32 mouse cellular contexts compared by ENCODE assay signal in the genomic region with DNA sequence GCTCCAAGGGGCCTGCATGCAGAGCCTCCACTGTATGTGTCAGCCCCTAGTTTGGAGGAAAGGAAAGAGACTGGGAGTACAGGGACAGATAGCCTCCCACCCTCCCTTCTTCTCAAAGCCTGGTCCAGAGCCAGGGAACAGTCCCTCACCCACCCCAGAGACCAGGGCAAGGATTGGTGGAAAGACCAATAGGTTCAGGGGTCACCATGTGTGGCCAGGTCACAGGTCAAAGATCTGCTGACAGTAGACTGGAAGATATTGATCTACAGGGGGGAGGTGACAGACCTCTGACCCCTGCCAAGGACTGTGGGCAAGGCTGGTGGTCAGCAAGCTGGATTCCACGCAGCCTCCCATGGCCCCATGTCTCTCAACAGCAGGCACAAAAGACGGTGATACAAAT. TPM values are rescaled to one million over a fixed set of nuclear protein-coding genes. Genes with fewer than 3 reads are reported as not detected.
DNase-seq lines count a peak whose midpoint lies in the region; ATAC-seq and TF ChIP-seq lines count a peak whose summit lies in the region.
"Had no signal": no experiment of that assay in that cellular context is flagged by ENCODE, and none has a peak within 500 bp of the region (broad histone marks: within the 10 kb centered on the region; RNA-seq: fewer than 3 reads in every experiment).

No protein-coding gene starts in this region.

- H3K27ac ChIP-seq in liver, embryonic 13.5 days: peak overlapping the region; percentile 70
- no peak overlapping the region for H3K27ac ChIP-seq in stomach, postnatal 0 days (replicated peaks)
- H3K27ac ChIP-seq: embryonic facial prominence, embryonic 13.5 days; forebrain, embryonic 10.5 days; forebrain, embryonic 15.5 days; heart, embryonic 10.5 days; hindbrain, embryonic 15.5 days; kidney, postnatal 0 days; limb, embryonic 10.5 days; limb, embryonic 15.5 days; midbrain, embryonic 15.5 days; neural tube, embryonic 15.5 days; stomach, embryonic 15.5 days had no signal

- no peaks in the 10 kb centered on the region for H3K27me3 ChIP-seq in liver, embryonic 13.5 days
- no peaks in the 10 kb centered on the region for H3K27me3 ChIP-seq in stomach, postnatal 0 days (ENCODE audit: control insufficient read depth, insufficient read depth, low read length)

- H3K36me3 ChIP-seq in liver, embryonic 13.5 days: no peaks in the 10 kb centered on the region
- H3K36me3 ChIP-seq in stomach, postnatal 0 days (ENCODE audit: control insufficient read depth, insufficient read depth, low read length): no peaks in the 10 kb centered on the region
- H3K36me3 ChIP-seq: embryonic facial prominence, embryonic 13.5 days; forebrain, embryonic 10.5 days; forebrain, embryonic 15.5 days; heart, embryonic 10.5 days; hindbrain, embryonic 15.5 days; limb, embryonic 10.5 days; limb, embryonic 15.5 days; midbrain, embryonic 15.5 days; neural tube, embryonic 15.5 days; stomach, embryonic 15.5 days had no signal

- peak; percentile 70 for ATAC-seq in liver, embryonic 13.5 days (ENCODE audit: low read depth)
- no peak for ATAC-seq in stomach, postnatal 0 days (ENCODE audit: low FRiP score, low TSS enrichment)
- ATAC-seq: forebrain, embryonic 15.5 days; lung, postnatal 0 days; midbrain, embryonic 15.5 days had no signal

- TF ChIP-seq EP300 in stomach, postnatal 0 days (optimal IDR thresholded peaks at IDR 0.05): no peak

- H3K9me3 ChIP-seq in liver, embryonic 13.5 days (replicated peaks): no peaks in the 10 kb centered on the region
- no peaks in the 10 kb centered on the region for H3K9me3 ChIP-seq in stomach, postnatal 0 days (ENCODE audit: control insufficient read depth, low read length)
- H3K9me3 ChIP-seq: embryonic facial prominence, embryonic 13.5 days; forebrain, embryonic 10.5 days; forebrain, embryonic 15.5 days; heart, embryonic 10.5 days; hindbrain, embryonic 15.5 days; limb, embryonic 10.5 days; limb, embryonic 15.5 days; midbrain, embryonic 15.5 days; neural tube, embryonic 15.5 days; stomach, embryonic 15.5 days had no signal

- no peak overlapping the region for H3K4me2 ChIP-seq in liver, embryonic 13.5 days
- no peak overlapping the region for H3K4me2 ChIP-seq in stomach, postnatal 0 days (replicated peaks; ENCODE audit: low read depth)
- H3K4me2 ChIP-seq: embryonic facial prominence, embryonic 13.5 days; forebrain, embryonic 15.5 days; hindbrain, embryonic 15.5 days; limb, embryonic 15.5 days; midbrain, embryonic 15.5 days; neural tube, embryonic 15.5 days; stomach, embryonic 15.5 days had no signal

- no peak overlapping the region for H3K4me3 ChIP-seq in liver, embryonic 13.5 days (replicated peaks)
- H3K4me3 ChIP-seq in stomach, postnatal 0 days (ENCODE audit: low read depth, low read length): no peak overlapping the region
- H3K4me3 ChIP-seq: embryonic facial prominence, embryonic 13.5 days; forebrain, embryonic 10.5 days; forebrain, embryonic 15.5 days; heart, embryonic 10.5 days; hindbrain, embryonic 15.5 days; limb, embryonic 10.5 days; limb, embryonic 15.5 days; megakaryocyte, embryonic 14.5 days; midbrain, embryonic 15.5 days; neural tube, embryonic 15.5 days; stomach, embryonic 15.5 days had no signal

- peak; percentile 26 for DNase-seq in embryo, embryonic 10.5 days (ENCODE audit: low spot score)
- peak; percentile 40 for DNase-seq in embryo, embryonic 9.5 days (ENCODE audit: extremely low spot score)
- DNase-seq in liver, embryonic 13.5 days: no peak
- DNase-seq in mesoderm, embryonic 11.5 days (ENCODE audit: low read depth, low spot score): peak; percentile 10
- DNase-seq in thymus, postnatal 25 days: no peak
- no peak for DNase-seq in stomach, postnatal 0 days (ENCODE audit: low spot score)
- DNase-seq: adrenal gland, adult 2 months; B cell, adult 2 months; cerebellum, adult 2 months; cerebellum, postnatal 14 days; gastrocnemius, postnatal 25 days; heart, adult 11 months; heart, postnatal 36 days; kidney, adult 18-20 months; layer of hippocampus, adult 9-11 months; lung, postnatal 4 days; retina, postnatal 1 day; right cerebral cortex, postnatal 25 days; thymus, postnatal 14 days had no signal

- H3K9ac ChIP-seq in liver, embryonic 13.5 days: no peak overlapping the region
- no peak overlapping the region for H3K9ac ChIP-seq in stomach, postnatal 0 days (ENCODE audit: low read length)
- H3K9ac ChIP-seq: embryonic facial prominence, embryonic 13.5 days; forebrain, embryonic 15.5 days; hindbrain, embryonic 15.5 days; limb, embryonic 15.5 days; midbrain, embryonic 15.5 days; neural tube, embryonic 15.5 days; stomach, embryonic 15.5 days had no signal

- TF ChIP-seq CTCF in stomach, postnatal 0 days (IDR thresholded peaks at IDR 0.05; ENCODE audit: low read depth): no peak

- H3K4me1 ChIP-seq in liver, embryonic 13.5 days (replicated peaks): peaks cover 17% of the 10 kb centered on the region
- H3K4me1 ChIP-seq in stomach, postnatal 0 days (replicated peaks; ENCODE audit: control insufficient read depth, insufficient read depth): no peaks in the 10 kb centered on the region

- 50% methylated on average over 2 of the region's 2 CpGs for WGBS in liver, embryonic 13.5 days (ENCODE audit: insufficient replicate concordance)
- 71% methylated on average over 2 of the region's 2 CpGs for WGBS in stomach, postnatal 0 days

RNA-seq across cellular contexts. Expression of gene Slc7a10, which starts 18.3 kb away (rescaled TPM):
- polyA plus RNA-seq in liver, embryonic 13.5 days (2015; fragmentation: Nextera tagmentation; extraction: Ambion mirVana): 0.41 and 0.54 TPM in 2 replicates
- 0.82 and 0.98 TPM in 2 replicates for polyA plus RNA-seq in stomach, postnatal 0 days (2015; fragmentation: Nextera tagmentation; extraction: Ambion mirVana)

RNA-seq across cellular contexts. Expression of gene Lrp3, which starts 47.4 kb away (rescaled TPM):
- 0.38 and 0.50 TPM in 2 replicates for polyA plus RNA-seq in liver, embryonic 13.5 days (2015; fragmentation: Nextera tagmentation; extraction: Ambion mirVana)
- polyA plus RNA-seq in stomach, postnatal 0 days (2015; fragmentation: Nextera tagmentation; extraction: Ambion mirVana): 1.6 and 2.6 TPM in 2 replicates

RNA-seq across cellular contexts. Expression of gene Cebpa, which starts 48.8 kb away (rescaled TPM):
- polyA plus RNA-seq in liver, embryonic 13.5 days (2015; fragmentation: Nextera tagmentation; extraction: Ambion mirVana): 4.3 and 5.3 TPM in 2 replicates
- 8.8 and 11.3 TPM in 2 replicates for polyA plus RNA-seq in stomach, postnatal 0 days (2015; fragmentation: Nextera tagmentation; extraction: Ambion mirVana)

Comparison
In these comparisons a context has a peak if more than half of its experiments do, and no peak if none do; other contexts are left out.
1. DNase-seq: peak in embryo, embryonic 10.5 days (single experiment), embryo, embryonic 9.5 days (single experiment) and mesoderm, embryonic 11.5 days (single experiment); none in liver, embryonic 13.5 days (single experiment), thymus, postnatal 25 days (single experiment) and stomach, postnatal 0 days (single experiment).